Comparison of ENCODE assay signal across 25 mouse cellular contexts in the genomic region with DNA sequence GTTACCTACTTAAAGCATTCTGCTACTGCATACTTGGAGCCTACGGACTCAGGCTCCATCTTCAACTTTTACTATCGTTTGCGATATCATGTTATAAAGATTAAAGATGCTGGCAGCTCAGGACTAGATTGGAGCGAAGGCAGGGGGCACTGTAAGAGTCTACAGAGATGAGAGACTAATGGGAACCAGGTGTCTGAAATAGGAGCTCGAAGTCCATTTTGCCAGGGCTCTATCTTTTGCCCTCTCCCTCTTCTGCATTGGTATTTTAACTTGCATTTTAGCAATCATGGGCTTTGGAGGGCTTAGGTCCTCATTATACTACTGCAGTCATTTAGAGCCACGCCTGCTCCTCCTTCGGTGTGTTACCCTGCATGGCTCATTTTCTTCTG.
DNase-seq lines count a peak whose midpoint lies in the region; ATAC-seq lines count a peak whose summit lies in the region.
"Had no signal": no experiment of that assay in that cellular context is flagged by ENCODE, and none has a peak within 500 bp of the region (broad histone marks: within the 10 kb centered on the region; RNA-seq: fewer than 3 reads in every experiment).

No protein-coding gene starts in this region.

- no peak overlapping the region for H3K27ac ChIP-seq in embryonic facial prominence, embryonic 15.5 days (replicated peaks)
- H3K27ac ChIP-seq in limb, embryonic 15.5 days, result peak overlapping the region; percentile 11; the same call in 1 of the 2 replicates
- H3K27ac ChIP-seq: heart, embryonic 13.5 days; hindbrain, postnatal 0 days; liver, embryonic 14.5 days; lung, embryonic 15.5 days; midbrain, embryonic 15.5 days had no signal

- ATAC-seq in embryonic facial prominence, embryonic 15.5 days (ENCODE audit: insufficient number of reproducible peaks, low FRiP score, low TSS enrichment, low read depth), result no peak
- no peak for ATAC-seq in limb, embryonic 15.5 days (ENCODE audit: insufficient number of reproducible peaks, low FRiP score, low TSS enrichment, low read depth)
- ATAC-seq: forebrain, embryonic 16.5 days; hindbrain, postnatal 0 days; intestine, embryonic 16.5 days; midbrain, embryonic 15.5 days had no signal

- no peaks in the 10 kb centered on the region for H3K27me3 ChIP-seq in embryonic facial prominence, embryonic 15.5 days
- H3K27me3 ChIP-seq in limb, embryonic 15.5 days, result no peaks in the 10 kb centered on the region
- H3K27me3 ChIP-seq: heart, embryonic 13.5 days; lung, embryonic 15.5 days; midbrain, embryonic 15.5 days had no signal

- H3K4me1 ChIP-seq in embryonic facial prominence, embryonic 15.5 days, result peaks cover 11% of the 10 kb centered on the region
- peaks cover 10% of the 10 kb centered on the region; the same call in 1 of the 2 replicates for H3K4me1 ChIP-seq in limb, embryonic 15.5 days
- H3K4me1 ChIP-seq: heart, embryonic 13.5 days; lung, embryonic 15.5 days had no signal

- 27% methylated on average over 7 of the region's 7 CpGs for WGBS in embryonic facial prominence, embryonic 15.5 days
- WGBS in limb, embryonic 15.5 days, result 29% methylated on average over 7 of the region's 7 CpGs

- peak; percentile 36 for DNase-seq in NIH3T3 (ENCODE audit: low read depth)
- DNase-seq in embryo, embryonic 11.5 days (ENCODE audit: low read depth, low spot score), result peak; percentile 14
- DNase-seq in cerebellum, adult 8-10 months, result no peak
- no peak for DNase-seq in right cerebral cortex, postnatal 36 days (ENCODE audit: low spot score in 2 of 2)
- DNase-seq in lung, adult 18-20 months, result no peak
- DNase-seq: adrenal gland, postnatal 36 days; cerebellum, postnatal 10 days; gastrocnemius, postnatal 10 days; heart, adult 18-20 months; heart, postnatal 14 days; kidney, adult 9 months; kidney, postnatal 36 days; layer of hippocampus, postnatal 36 days; lung, postnatal 4 days; right cerebral cortex, postnatal 4 days; thymus, postnatal 14 days had no signal

- H3K4me2 ChIP-seq in embryonic facial prominence, embryonic 15.5 days (replicated peaks), result peak overlapping the region; percentile 6; the same call in 1 of the 2 replicates
- H3K4me2 ChIP-seq in limb, embryonic 15.5 days, result no peak overlapping the region
- H3K4me2 ChIP-seq: heart, embryonic 13.5 days; lung, embryonic 15.5 days; midbrain, embryonic 15.5 days had no signal

- H3K9me3 ChIP-seq in embryonic facial prominence, embryonic 15.5 days (replicated peaks), result no peaks in the 10 kb centered on the region
- no peaks in the 10 kb centered on the region for H3K9me3 ChIP-seq in limb, embryonic 15.5 days
- H3K9me3 ChIP-seq: lung, embryonic 15.5 days; midbrain, embryonic 15.5 days had no signal

- H3K4me3 ChIP-seq in embryonic facial prominence, embryonic 15.5 days (replicated peaks), result no peak overlapping the region
- no peak overlapping the region for H3K4me3 ChIP-seq in limb, embryonic 15.5 days
- H3K4me3 ChIP-seq: heart, embryonic 13.5 days; lung, embryonic 15.5 days; midbrain, embryonic 15.5 days had no signal

- H3K36me3 ChIP-seq in embryonic facial prominence, embryonic 15.5 days, result no peaks in the 10 kb centered on the region
- no peaks in the 10 kb centered on the region for H3K36me3 ChIP-seq in limb, embryonic 15.5 days
- H3K36me3 ChIP-seq: heart, embryonic 13.5 days; lung, embryonic 15.5 days; midbrain, embryonic 15.5 days had no signal

- H3K9ac ChIP-seq in embryonic facial prominence, embryonic 15.5 days, result no peak overlapping the region
- no peak overlapping the region for H3K9ac ChIP-seq in limb, embryonic 15.5 days
- H3K9ac ChIP-seq: heart, embryonic 13.5 days; liver, embryonic 14.5 days; lung, embryonic 15.5 days; midbrain, embryonic 15.5 days had no signal

Comparison
In these comparisons a context has a peak if more than half of its experiments do, and no peak if none do; other contexts are left out.
1. DNase-seq: peak in NIH3T3 (single experiment) and embryo, embryonic 11.5 days (single experiment); none in cerebellum, adult 8-10 months (single experiment), right cerebral cortex, postnatal 36 days (0 of 2) and lung, adult 18-20 months (0 of 2).